Mouse (Mus musculus) liver, adult 2 months (tissue): ENCODE measurements around the gene Npff.

Source experiments
- CTCF ChIP-seq: fragments of 200-500 bp; IDR thresholded peaks from 2 replicates; pipeline ENCODE4 v1.5.1; 2011; ENCODE audit warnings: low read depth, low read length, control low read depth
- POLR2A ChIP-seq: fragments of 200-500 bp; IDR thresholded peaks from 2 replicates; pipeline ENCODE4 v1.6.1; 2011; ENCODE audit warnings: low read length, control low read depth; ENCODE audit not compliant: insufficient read depth; ENCODE audit errors: extremely low read depth

DNA sequence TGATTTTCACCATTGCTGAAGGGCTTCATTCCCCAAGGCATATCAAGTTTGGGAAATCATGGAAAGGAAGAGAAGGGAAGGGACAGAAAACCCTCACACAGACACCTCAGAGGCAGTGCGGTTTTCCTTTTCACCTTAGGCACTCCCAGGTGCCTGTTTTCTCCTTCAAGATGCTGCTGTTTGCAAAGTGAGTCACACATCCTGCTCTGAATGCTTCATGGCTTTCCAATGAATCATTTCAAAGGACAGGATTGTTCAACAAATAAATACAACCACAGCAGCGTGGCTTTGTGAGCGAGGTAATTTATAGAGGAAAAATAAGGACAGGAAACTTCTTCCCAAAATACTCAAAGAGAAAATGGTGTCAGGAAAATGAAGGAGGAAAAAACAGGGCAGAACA is 47.3 kb upstream of the Npff start:
- TF ChIP-seq POLR2A (no peak), CTCF (no peak)
